Comparison of ENCODE assay signal across 20 mouse cellular contexts in the genomic region with DNA sequence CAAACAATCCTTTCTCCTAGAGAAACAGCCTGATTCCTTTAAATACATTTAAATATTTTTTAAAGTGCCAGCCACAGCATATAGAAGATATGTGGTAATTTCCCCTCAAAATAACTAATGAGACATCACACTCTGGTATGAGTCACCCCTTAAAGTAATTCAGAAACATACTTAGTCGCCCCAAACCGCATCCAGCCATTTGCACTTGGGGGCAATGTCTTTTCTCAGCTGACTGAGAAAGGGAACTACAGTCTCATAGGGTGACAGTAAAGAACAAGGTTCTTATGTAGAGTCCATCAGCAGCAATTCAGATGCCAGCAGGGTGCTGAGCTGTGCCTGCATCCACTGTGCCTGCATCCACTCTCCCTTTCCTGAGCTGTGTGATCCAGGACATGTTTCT. TPM values are rescaled to one million over a fixed set of nuclear protein-coding genes. Genes with fewer than 3 reads are reported as not detected.
A peak's percentile ranks its signal among the peaks of the same experiment; 100 is the strongest.
DNase-seq lines count a peak whose midpoint lies in the region; ATAC-seq lines count a peak whose summit lies in the region.
"Had no signal": no experiment of that assay in that cellular context is flagged by ENCODE, and none has a peak within 500 bp of the region (broad histone marks: within the 10 kb centered on the region; RNA-seq: fewer than 3 reads in every experiment).

No protein-coding gene starts in this region.

- no peaks in the 10 kb centered on the region for H3K9me3 ChIP-seq in midbrain, embryonic 14.5 days (ENCODE audit: control insufficient read depth, low read length)
- H3K9me3 ChIP-seq: embryonic facial prominence, embryonic 12.5 days; G1E; heart, embryonic 13.5 days; hindbrain, embryonic 12.5 days had no signal

- WGBS in midbrain, embryonic 14.5 days = 91% methylated on average over 2 of the region's 2 CpGs

- peak; percentile 43 for ATAC-seq in CD4-positive, CD25-positive, alpha-beta regulatory T cell, adult 4 months
- peak; percentile 32; the same call in 1 of the 2 replicates for ATAC-seq in megakaryocyte, adult 5-6 weeks (ENCODE audit: poor library complexity, severe bottlenecking)
- ATAC-seq in midbrain, embryonic 14.5 days (ENCODE audit: low FRiP score, low TSS enrichment) = no peak
- ATAC-seq: forebrain, embryonic 16.5 days; hindbrain, embryonic 16.5 days had no signal

- no peaks in the 10 kb centered on the region for H3K36me3 ChIP-seq in midbrain, embryonic 14.5 days (ENCODE audit: control insufficient read depth, insufficient read depth, low read length)
- H3K36me3 ChIP-seq: embryonic facial prominence, embryonic 12.5 days; G1E; heart, embryonic 13.5 days; hindbrain, embryonic 12.5 days had no signal

- no peak for DNase-seq in Muller cell, postnatal 12 days (ENCODE audit: inconsistent ontology term)
- no peak for DNase-seq in cerebellum, postnatal 25 days
- no peak for DNase-seq in heart, adult 8-10 months (ENCODE audit: low spot score)
- no peak for DNase-seq in midbrain, embryonic 14.5 days
- DNase-seq: adrenal gland, postnatal 14 days; cerebellum, adult 2 months; cerebellum, postnatal 14 days; gastrocnemius, postnatal 10 days; heart, postnatal 36 days had no signal

- no peak overlapping the region for H3K4me3 ChIP-seq in brown adipose tissue, adult 24 weeks (ENCODE audit: insufficient read depth, low read depth, low read length)
- no peak overlapping the region for H3K4me3 ChIP-seq in midbrain, embryonic 14.5 days (replicated peaks; ENCODE audit: low read depth, low read length)
- H3K4me3 ChIP-seq: embryonic facial prominence, embryonic 12.5 days; heart, embryonic 13.5 days; hindbrain, embryonic 12.5 days had no signal

- no peaks in the 10 kb centered on the region for H3K4me1 ChIP-seq in brown adipose tissue, adult 24 weeks (ENCODE audit: control insufficient read depth, insufficient read depth, insufficient read length, low read length)
- no peaks in the 10 kb centered on the region for H3K4me1 ChIP-seq in midbrain, embryonic 14.5 days (ENCODE audit: control insufficient read depth, insufficient read depth, low read length)
- H3K4me1 ChIP-seq: embryonic facial prominence, embryonic 12.5 days; hindbrain, embryonic 12.5 days had no signal

- no peak overlapping the region for H3K9ac ChIP-seq in midbrain, embryonic 14.5 days (replicated peaks; ENCODE audit: low read length)
- H3K9ac ChIP-seq: embryonic facial prominence, embryonic 12.5 days; heart, embryonic 13.5 days; hindbrain, embryonic 12.5 days had no signal

- peak overlapping the region; percentile 47; the same call in 1 of the 2 replicates for H3K27ac ChIP-seq in brown adipose tissue, adult 24 weeks (replicated peaks; ENCODE audit: low read depth, low read length)
- no peak overlapping the region for H3K27ac ChIP-seq in midbrain, embryonic 14.5 days (replicated peaks; ENCODE audit: low read depth, low read length)
- H3K27ac ChIP-seq: embryonic facial prominence, embryonic 12.5 days; heart, embryonic 13.5 days; hindbrain, embryonic 12.5 days had no signal

- no peak overlapping the region for H3K4me2 ChIP-seq in midbrain, embryonic 14.5 days (ENCODE audit: low read length)
- H3K4me2 ChIP-seq: embryonic facial prominence, embryonic 12.5 days; heart, embryonic 13.5 days; hindbrain, embryonic 12.5 days had no signal

- no peaks in the 10 kb centered on the region for H3K27me3 ChIP-seq in midbrain, embryonic 14.5 days (ENCODE audit: control insufficient read depth, insufficient read depth, low read length)
- H3K27me3 ChIP-seq: embryonic facial prominence, embryonic 12.5 days; hindbrain, embryonic 12.5 days had no signal

RNA-seq across cellular contexts. Expression of gene Rab7b, which starts 15.0 kb away (rescaled TPM):
- polyA plus RNA-seq in CD4-positive, CD25-positive, alpha-beta regulatory T cell, adult 4 months (2017; shearing (Covaris generic)) = under 1 TPM in 1 of 2 experiments, not detected in 1; 0.13 TPM
- 2.3 and 10.5 TPM in 2 replicates for polyA plus RNA-seq in brown adipose tissue, adult 24 weeks (2012; ENCODE audit: insufficient read depth, insufficient read length, missing spikeins)
- total RNA-seq in megakaryocyte, adult 5-6 weeks (2015) = 3.3 and 4.0 TPM in 2 replicates
- 22.4 TPM in 2 replicates for total RNA-seq in megakaryocyte, adult 5-6 weeks (2017)
- total RNA-seq in heart, adult 8-10 months (2022) = 1 to 10 TPM; 2.3 to 3.8 (median 3.2) TPM
- 0.12 and 1.6 TPM in 2 replicates for polyA plus RNA-seq in midbrain, embryonic 14.5 days (2014; fragmentation: Nextera tagmentation; extraction: Ambion mirVana)
- polyA plus RNA-seq: G1E had no signal

RNA-seq across cellular contexts. Expression of gene Slc26a9, which starts 40.3 kb away (rescaled TPM):
- not detected for polyA plus RNA-seq in CD4-positive, CD25-positive, alpha-beta regulatory T cell, adult 4 months (2017; shearing (Covaris generic))
- polyA plus RNA-seq in brown adipose tissue, adult 24 weeks (2012; ENCODE audit: insufficient read depth, insufficient read length, missing spikeins) = not detected in 2 replicates
- total RNA-seq in megakaryocyte, adult 5-6 weeks (2015) = not detected in 2 replicates
- total RNA-seq in megakaryocyte, adult 5-6 weeks (2017) = not detected in 2 replicates
- under 1 TPM in 3 of 4 experiments, not detected in 1; 0.06 to 0.16 (median 0.09) TPM for total RNA-seq in heart, adult 8-10 months (2022)
- 0.04 and 0.13 TPM in 2 replicates for polyA plus RNA-seq in midbrain, embryonic 14.5 days (2014; fragmentation: Nextera tagmentation; extraction: Ambion mirVana)
- total RNA-seq: adrenal gland, adult 18-20 months; gastrocnemius, postnatal 10 days; heart, postnatal 36 days had no signal
- polyA plus RNA-seq: forebrain, embryonic 11.5 days had no signal
